Mouse (Mus musculus): ENCODE measurements around the gene Syt13.

GRCm38 (mm10) chr2:92966257-92966656 is 51.4 kb downstream of the Syt13 start:
- TF ChIP-seq ZKSCAN1 (IDR thresholded peaks at IDR 0.05; ENCODE audit: low read depth, low read length) = no peak
- TF ChIP-seq POLR2AphosphoS2 (IDR thresholded peaks at IDR 0.05; ENCODE audit: low read length) = no peak
- no peak for TF ChIP-seq POLR2A (IDR thresholded peaks at IDR 0.05; ENCODE audit: control insufficient read depth in 1 of 2, insufficient read depth in 1 of 2, low read depth in 1 of 2, low read length in 2 of 2, poor library complexity in 1 of 2)
- no peak for TF ChIP-seq CHD2 (IDR thresholded peaks at IDR 0.05; ENCODE audit: low read length)
- TF ChIP-seq CTCF (IDR thresholded peaks at IDR 0.05 in 2 of 3, conservative IDR thresholded peaks at IDR 0.05 in 1 of 3; ENCODE audit: control insufficient read depth in 1 of 3, insufficient read depth in 1 of 3, low read depth in 2 of 3, low read length in 3 of 3, poor library complexity in 1 of 3, severe bottlenecking in 1 of 3) = peak in 1 of 3 experiments; percentile 9; a peak in 1 of 6 replicates
- TF ChIP-seq MAFK (IDR thresholded peaks at IDR 0.05; ENCODE audit: borderline replicate concordance, low read depth, low read length) = no peak
- no peak for TF ChIP-seq MAX (IDR thresholded peaks at IDR 0.05; ENCODE audit: low read length)
- TF ChIP-seq JUND (IDR thresholded peaks at IDR 0.05; ENCODE audit: low read depth, low read length) = no peak
- TF ChIP-seq TAL1 (IDR thresholded peaks at IDR 0.05; ENCODE audit: low read length) = no peak
- TF ChIP-seq GABPA (IDR thresholded peaks at IDR 0.05; ENCODE audit: low read depth, low read length) = no peak
- no peak for TF ChIP-seq EP300 (IDR thresholded peaks at IDR 0.05; ENCODE audit: low read depth in 1 of 2, low read length in 2 of 2)
- TF ChIP-seq GATA1 (IDR thresholded peaks at IDR 0.05; ENCODE audit: low read depth, low read length) = no peak
- no peak for TF ChIP-seq NRF1 (IDR thresholded peaks at IDR 0.05; ENCODE audit: insufficient read depth, low read depth, low read length, poor library complexity, severe bottlenecking)
- TF ChIP-seq E2F4 (IDR thresholded peaks at IDR 0.05; ENCODE audit: borderline replicate concordance, low read depth, low read length) = no peak
